Mouse (Mus musculus): ENCODE measurements at regions not wholly inside any gene's neighbourhood (a gene's known extent, or its start where the extent isn't known, plus 50 kb on each side); places are given as distances from the start of the nearest gene placed in this dataset.
A peak's percentile ranks its signal among the peaks of the same experiment; 100 is the strongest.

DNA sequence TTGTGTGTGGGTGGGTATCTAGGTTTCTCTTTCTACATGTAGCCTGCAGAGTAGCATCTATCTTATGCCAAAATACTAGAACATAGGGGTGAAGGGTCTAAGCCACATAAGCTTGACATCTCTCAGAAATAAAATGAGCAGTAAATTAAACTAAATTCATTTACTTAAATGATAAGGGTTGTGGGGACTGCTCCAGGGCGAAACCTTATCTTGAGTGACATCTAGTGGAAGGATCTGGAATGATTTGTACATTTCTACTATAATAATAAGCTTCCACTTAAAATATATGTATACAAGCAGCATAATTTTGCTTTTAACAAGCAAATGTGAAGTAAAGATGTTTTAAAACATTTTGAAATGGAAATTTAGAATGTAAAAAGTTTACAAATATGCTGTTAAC lies 271.4 kb downstream of the Vgll3 start:
- peak; percentile 20 for DNase-seq (ENCODE audit: low read depth, low spot score)

DNA sequence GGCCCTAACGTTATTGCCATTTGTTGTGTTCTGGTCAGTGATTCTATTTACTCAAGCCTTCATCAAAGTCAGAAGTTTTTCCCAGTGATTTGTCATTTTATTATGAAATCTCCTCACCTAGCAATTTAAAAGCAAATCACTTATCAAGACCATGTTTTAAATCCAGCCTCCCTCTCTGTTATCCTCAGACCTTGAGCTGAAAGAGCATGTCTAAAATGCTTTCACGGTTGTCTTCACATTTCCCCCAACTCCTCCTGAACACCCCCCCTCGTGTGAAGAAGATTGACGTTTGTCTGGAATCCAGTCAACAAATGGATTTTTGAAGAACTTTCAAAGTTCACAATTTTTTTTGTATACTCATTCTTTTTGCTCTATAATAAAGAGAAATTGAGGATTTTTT lies 277.7 kb downstream of the Vgll3 start:
- no peak for DNase-seq (ENCODE audit: low read depth, low spot score)

DNA sequence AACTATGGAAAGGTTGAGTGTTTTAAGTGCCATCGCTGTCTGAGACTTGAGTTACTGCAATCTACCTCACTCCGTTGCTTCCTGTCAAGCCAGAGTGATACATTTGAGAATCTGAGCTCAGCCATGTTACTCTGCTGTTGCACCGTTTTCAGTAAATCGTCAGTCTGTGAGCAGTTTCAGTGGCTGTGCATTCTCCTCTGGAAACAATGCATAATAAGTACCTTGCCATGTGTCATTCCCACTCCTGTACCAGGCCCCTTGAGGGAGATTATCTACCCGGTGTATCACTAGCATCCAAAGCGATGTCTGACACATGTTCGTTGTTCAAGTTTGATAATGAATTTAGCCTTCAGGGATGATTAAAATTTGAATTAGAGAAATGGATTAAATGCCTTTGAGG lies 280.6 kb downstream of the Vgll3 start:
- DNase-seq (ENCODE audit: low read depth, low spot score), result no peak

DNA sequence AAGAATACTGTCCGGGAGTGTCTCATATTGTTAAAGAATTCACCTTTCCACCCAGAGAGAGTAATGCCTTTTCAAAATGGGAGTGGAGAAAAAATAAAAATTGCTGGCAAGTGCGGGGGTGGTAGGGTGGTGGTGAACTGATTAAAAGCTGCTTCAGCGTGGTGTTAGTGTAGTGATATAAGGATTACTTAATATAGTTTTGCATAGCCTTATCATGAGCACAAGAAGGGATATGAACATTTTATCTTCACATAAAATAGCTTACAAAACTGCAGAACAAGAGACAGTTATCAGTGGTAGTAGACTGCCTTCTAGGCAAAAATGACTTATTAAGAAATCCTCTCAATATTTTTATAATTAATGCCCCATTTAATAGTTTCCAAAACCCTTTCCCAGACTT lies 302.9 kb downstream of the Vgll3 start:
- no peak for DNase-seq (ENCODE audit: low read depth, low spot score)

DNA sequence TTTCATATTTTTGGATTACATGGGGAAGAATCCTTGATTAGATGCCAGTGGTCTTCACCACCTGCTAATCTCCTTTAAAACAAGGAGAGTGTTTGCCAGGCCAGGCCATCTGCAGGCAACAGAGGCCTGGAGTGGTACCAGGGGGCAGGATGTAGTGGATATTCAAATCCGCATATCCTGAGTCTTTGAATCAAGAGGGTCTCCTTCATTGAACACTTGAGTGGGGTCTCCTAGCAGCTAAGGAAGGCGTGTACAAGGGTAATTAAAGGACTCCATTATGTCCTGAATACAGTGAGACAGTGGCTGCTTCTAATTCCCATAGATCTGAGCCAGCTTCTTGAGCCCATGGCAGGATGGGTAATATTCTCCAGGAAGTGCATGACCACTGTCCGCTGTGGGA lies 322.7 kb downstream of the Vgll3 start:
- no peak for DNase-seq (ENCODE audit: low read depth, low spot score)

DNA sequence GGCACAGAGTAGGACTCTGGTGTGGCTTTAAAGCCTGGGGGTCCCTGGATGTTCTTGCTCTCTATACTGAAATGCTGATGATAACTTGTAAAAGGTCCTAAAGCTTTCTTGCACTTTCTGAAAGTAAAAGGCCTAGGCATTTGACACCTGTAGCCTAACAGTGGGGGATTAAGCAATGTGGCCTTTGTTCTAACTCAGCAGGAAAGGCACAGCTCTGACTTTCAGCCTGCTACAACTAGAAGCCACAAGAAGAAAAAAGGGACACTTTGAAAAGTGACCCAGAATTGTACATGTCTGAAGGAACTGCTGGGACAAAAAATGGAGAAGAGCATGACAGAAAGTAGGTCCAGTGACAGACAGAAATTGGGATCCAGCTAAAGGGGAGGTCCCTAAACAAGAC lies 329.7 kb downstream of the Vgll3 start:
- DNase-seq (ENCODE audit: low read depth, low spot score), result no peak

DNA sequence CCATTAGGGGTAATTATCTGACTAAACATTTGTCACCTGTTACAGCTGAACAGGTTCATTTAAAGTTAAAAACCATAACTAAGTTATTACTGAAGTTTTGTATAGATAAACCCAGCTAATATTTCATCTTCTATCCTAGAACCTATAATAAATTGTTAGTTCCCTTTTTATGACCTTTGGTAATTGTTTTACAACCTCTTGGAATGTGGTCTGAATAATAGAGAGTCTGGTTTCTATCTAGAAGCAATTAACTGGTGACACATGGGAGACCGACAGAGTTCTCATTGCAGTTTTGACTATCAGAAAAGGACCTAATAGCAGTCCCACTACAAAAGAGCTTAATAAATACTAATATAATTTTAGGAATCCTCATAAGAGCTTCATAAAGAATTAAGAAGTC lies 330.2 kb downstream of the Vgll3 start:
- DNase-seq (ENCODE audit: low read depth, low spot score), result no peak

DNA sequence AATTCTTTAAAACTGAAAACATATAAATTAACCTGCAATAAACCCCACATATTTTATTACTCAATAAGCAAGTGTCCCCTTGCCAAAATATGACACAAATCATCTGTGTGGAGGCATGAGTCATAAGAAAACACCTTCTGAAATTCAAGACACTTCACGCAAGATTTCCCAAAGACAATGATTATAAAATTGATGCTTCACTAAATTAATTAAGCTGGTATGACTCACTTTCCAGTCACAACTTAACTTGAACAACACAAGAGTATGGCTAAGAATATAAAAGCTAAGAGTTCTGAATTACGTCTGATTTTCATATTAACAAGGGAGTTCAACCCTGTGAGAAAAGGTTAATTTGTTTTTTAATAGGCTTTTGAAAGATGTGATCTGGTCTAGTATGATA lies 353.2 kb downstream of the Vgll3 start:
- DNase-seq (ENCODE audit: low read depth, low spot score), result no peak

DNA sequence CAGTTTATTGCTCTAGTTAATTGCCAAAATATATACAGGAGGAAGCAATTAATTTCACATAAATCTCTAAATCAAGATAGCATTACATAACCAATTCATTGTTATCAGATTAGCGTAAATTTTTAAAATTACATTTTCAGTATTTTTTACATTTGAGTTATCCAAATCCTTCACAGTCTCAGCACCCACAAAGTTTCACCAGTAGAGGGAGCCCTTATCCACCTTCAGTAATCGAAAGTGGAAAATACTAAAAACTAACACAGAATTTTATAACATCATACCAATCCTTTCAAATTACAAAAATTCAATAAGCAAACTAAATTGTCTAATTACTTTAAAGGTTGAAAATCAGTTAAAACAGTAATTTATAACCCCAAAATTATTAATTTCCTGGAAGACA lies 375.7 kb downstream of the Vgll3 start:
- DNase-seq (ENCODE audit: low read depth, low spot score), result peak; percentile 9

DNA sequence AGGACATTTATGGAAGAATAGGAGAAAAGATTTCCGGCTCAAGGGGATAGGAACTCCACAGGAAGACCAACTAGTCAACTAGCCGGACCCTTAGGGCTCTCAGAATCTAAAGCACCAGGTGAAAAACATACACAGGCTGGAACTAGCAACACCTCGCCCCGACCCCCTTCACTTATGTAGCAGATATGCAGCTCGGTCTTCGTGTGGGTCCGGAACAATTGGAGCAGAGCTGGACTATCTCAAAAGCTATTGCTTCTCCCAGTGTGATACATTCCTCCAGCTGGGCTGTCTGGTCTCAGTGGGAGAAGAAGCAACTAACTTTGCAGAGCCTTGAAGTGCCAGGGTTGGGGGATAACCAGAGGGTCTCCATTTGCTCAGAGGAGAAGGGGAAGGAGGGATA lies 386.3 kb downstream of the Vgll3 start:
- DNase-seq (ENCODE audit: low read depth, low spot score), result no peak
